Mouse (Mus musculus): ENCODE results near the gene Meis2. TPM values are rescaled to one million over a fixed set of nuclear protein-coding genes. Genes with fewer than 3 reads are reported as not detected.
A peak's percentile ranks its signal among the peaks of the same experiment; 100 is the strongest.

The Meis2 gene
- polyA plus RNA-seq (2014; fragmentation: Nextera tagmentation; extraction: Ambion mirVana): 111 and 117 TPM in 2 replicates

- peak; percentile 72 for ATAC-seq (ENCODE audit: insufficient read depth, low FRiP score, low TSS enrichment)
- no peaks in the 10 kb centered on the region; the same call in 1 of the 2 replicates for H3K4me1 ChIP-seq (ENCODE audit: control insufficient read depth, insufficient read depth, low read length)
- H3K27me3 ChIP-seq (ENCODE audit: control insufficient read depth, insufficient read depth, low read length): no peaks in the 10 kb centered on the region
- under 1% methylated on average over 29 of the region's 37 CpGs for WGBS
- H3K27ac ChIP-seq (ENCODE audit: low read depth, low read length): peak within 1 kb of the TSS; percentile 99
- H3K4me3 ChIP-seq (ENCODE audit: low read depth, low read length): peak within 1 kb of the TSS; percentile 87
- peak; percentile 91 for DNase-seq (ENCODE audit: low spot score)
- H3K9ac ChIP-seq (ENCODE audit: low read length): peak within 1 kb of the TSS; percentile 90
- no peaks in the 10 kb centered on the region for H3K36me3 ChIP-seq (ENCODE audit: control insufficient read depth, insufficient read depth, low read length)
- H3K9me3 ChIP-seq (ENCODE audit: control insufficient read depth, low read length): no peaks in the 10 kb centered on the region
- peak within 1 kb of the TSS; percentile 99 for H3K4me2 ChIP-seq (ENCODE audit: low read depth)
These were observed at the start of gene Meis2 for GRCm38 (mm10) chr2:116065570-116066005. Gene Meis2, minus strand, starts transcription at chr2:116065839.

- H3K27me3 ChIP-seq (ENCODE audit: control insufficient read depth, insufficient read depth, low read length): no peaks in the 10 kb centered on the region
- H3K9ac ChIP-seq (ENCODE audit: low read length): no peak overlapping the region
- no peak overlapping the region for H3K4me2 ChIP-seq (ENCODE audit: low read depth)
- ATAC-seq (ENCODE audit: insufficient read depth, low FRiP score, low TSS enrichment): no peak
- H3K9me3 ChIP-seq (ENCODE audit: control insufficient read depth, low read length): no peaks in the 10 kb centered on the region
- WGBS: 75% methylated on average over 4 of the region's 4 CpGs
- H3K4me1 ChIP-seq (ENCODE audit: control insufficient read depth, insufficient read depth, low read length): peaks cover 3% of the 10 kb centered on the region; the same call in 1 of the 2 replicates
- H3K27ac ChIP-seq (ENCODE audit: low read depth, low read length): no peak overlapping the region
- H3K36me3 ChIP-seq (ENCODE audit: control insufficient read depth, insufficient read depth, low read length): no peaks in the 10 kb centered on the region
- no peak for DNase-seq (ENCODE audit: low spot score)
- no peak overlapping the region for H3K4me3 ChIP-seq (ENCODE audit: low read depth, low read length)
These were observed 40.6 kb upstream of the Meis2 start for GRCm38 (mm10) chr2:116106194-116106593.

- Histone ChIP-seq H3K4me3 (ENCODE audit: low read depth, low read length) (no peak overlapping the region), H3K9ac (ENCODE audit: low read length) (no peak overlapping the region), H3K27me3 (ENCODE audit: control insufficient read depth, insufficient read depth, low read length) (no peaks in the 10 kb centered on the region), H3K36me3 (ENCODE audit: control insufficient read depth, insufficient read depth, low read length) (no peaks in the 10 kb centered on the region), H3K9me3 (ENCODE audit: control insufficient read depth, low read length) (no peaks in the 10 kb centered on the region), H3K4me2 (ENCODE audit: low read depth) (no peak overlapping the region), H3K27ac (ENCODE audit: low read depth, low read length) (no peak overlapping the region), H3K4me1 (ENCODE audit: control insufficient read depth, insufficient read depth, low read length) (peaks cover 3% of the 10 kb centered on the region; the same call in 1 of the 2 replicates)
- ATAC-seq (ENCODE audit: insufficient read depth, low FRiP score, low TSS enrichment) (no peak), DNase-seq (ENCODE audit: low spot score) (no peak)
- 75% methylated on average over 3 of the region's 3 CpGs for WGBS
These were observed 39.5 kb upstream of the Meis2 start for GRCm38 (mm10) chr2:116105179-116105578.

- H3K27ac ChIP-seq (ENCODE audit: low read depth, low read length): no peak overlapping the region
- 61% methylated on average over 5 of the region's 5 CpGs for WGBS
- no peak overlapping the region for H3K9ac ChIP-seq (ENCODE audit: low read length)
These were observed 37.9 kb upstream of the Meis2 start for GRCm38 (mm10) chr2:116103411-116103996.

GRCm38 (mm10) chr2:116101221-116101620 is 35.6 kb upstream of the Meis2 start:
- H3K27me3 ChIP-seq (ENCODE audit: control insufficient read depth, insufficient read depth, low read length): no peaks in the 10 kb centered on the region
- no peak overlapping the region for H3K4me3 ChIP-seq (ENCODE audit: low read depth, low read length)
- no peak overlapping the region for H3K27ac ChIP-seq (ENCODE audit: low read depth, low read length)
- ATAC-seq (ENCODE audit: insufficient read depth, low FRiP score, low TSS enrichment) (no peak), DNase-seq (ENCODE audit: low spot score) (peak; percentile 29)
- H3K36me3 ChIP-seq (ENCODE audit: control insufficient read depth, insufficient read depth, low read length): no peaks in the 10 kb centered on the region
- H3K4me1 ChIP-seq (ENCODE audit: control insufficient read depth, insufficient read depth, low read length): peaks cover 3% of the 10 kb centered on the region; the same call in 1 of the 2 replicates
- no peaks in the 10 kb centered on the region for H3K9me3 ChIP-seq (ENCODE audit: control insufficient read depth, low read length)
- H3K4me2 ChIP-seq (ENCODE audit: low read depth): no peak overlapping the region
- H3K9ac ChIP-seq (ENCODE audit: low read length): no peak overlapping the region

More at GRCm38 (mm10) chr2:116103411-116103996, 37.9 kb upstream of the Meis2 start:
- peak; percentile 48 for DNase-seq (ENCODE audit: low spot score)
- no peaks in the 10 kb centered on the region for H3K9me3 ChIP-seq (ENCODE audit: control insufficient read depth, low read length)
- H3K27me3 ChIP-seq (ENCODE audit: control insufficient read depth, insufficient read depth, low read length): no peaks in the 10 kb centered on the region
- H3K4me3 ChIP-seq (ENCODE audit: low read depth, low read length): no peak overlapping the region
- peaks cover 3% of the 10 kb centered on the region; the same call in 1 of the 2 replicates for H3K4me1 ChIP-seq (ENCODE audit: control insufficient read depth, insufficient read depth, low read length)
- H3K4me2 ChIP-seq (ENCODE audit: low read depth): no peak overlapping the region
- peak; percentile 64 for ATAC-seq (ENCODE audit: insufficient read depth, low FRiP score, low TSS enrichment)
- H3K36me3 ChIP-seq (ENCODE audit: control insufficient read depth, insufficient read depth, low read length): no peaks in the 10 kb centered on the region

- no peak overlapping the region for H3K4me2 ChIP-seq (ENCODE audit: low read depth)
- H3K4me3 ChIP-seq (ENCODE audit: low read depth, low read length): no peak overlapping the region
- H3K9ac ChIP-seq (ENCODE audit: low read length): no peak overlapping the region
- no peaks in the 10 kb centered on the region for H3K27me3 ChIP-seq (ENCODE audit: control insufficient read depth, insufficient read depth, low read length)
- H3K36me3 ChIP-seq (ENCODE audit: control insufficient read depth, insufficient read depth, low read length): no peaks in the 10 kb centered on the region
- 82% methylated on average over 2 of the region's 2 CpGs for WGBS
- H3K27ac ChIP-seq (ENCODE audit: low read depth, low read length): no peak overlapping the region
- DNase-seq (ENCODE audit: low spot score) (no peak), ATAC-seq (ENCODE audit: insufficient read depth, low FRiP score, low TSS enrichment) (no peak)
- H3K4me1 ChIP-seq (ENCODE audit: control insufficient read depth, insufficient read depth, low read length): no peaks in the 10 kb centered on the region
- no peaks in the 10 kb centered on the region for H3K9me3 ChIP-seq (ENCODE audit: control insufficient read depth, low read length)
These were observed 15.3 kb upstream of the Meis2 start for GRCm38 (mm10) chr2:116080961-116081360.

- no peaks in the 10 kb centered on the region for H3K9me3 ChIP-seq (ENCODE audit: control insufficient read depth, low read length)
- WGBS: 88% methylated on average over 2 of the region's 2 CpGs
- no peak overlapping the region for H3K27ac ChIP-seq (ENCODE audit: low read depth, low read length)
- H3K27me3 ChIP-seq (ENCODE audit: control insufficient read depth, insufficient read depth, low read length): no peaks in the 10 kb centered on the region
- H3K4me1 ChIP-seq (ENCODE audit: control insufficient read depth, insufficient read depth, low read length): peaks cover 7% of the 10 kb centered on the region
- no peaks in the 10 kb centered on the region for H3K36me3 ChIP-seq (ENCODE audit: control insufficient read depth, insufficient read depth, low read length)
- no peak overlapping the region for H3K9ac ChIP-seq (ENCODE audit: low read length)
- no peak overlapping the region for H3K4me2 ChIP-seq (ENCODE audit: low read depth)
- ATAC-seq (ENCODE audit: insufficient read depth, low FRiP score, low TSS enrichment) (no peak), DNase-seq (ENCODE audit: low spot score) (no peak)
- H3K4me3 ChIP-seq (ENCODE audit: low read depth, low read length): no peak overlapping the region
These were observed 13.2 kb upstream of the Meis2 start for GRCm38 (mm10) chr2:116078841-116079240.

GRCm38 (mm10) chr2:116077716-116078115 is 12.1 kb upstream of the Meis2 start:
- no peaks in the 10 kb centered on the region for H3K9me3 ChIP-seq (ENCODE audit: control insufficient read depth, low read length)
- H3K4me3 ChIP-seq (ENCODE audit: low read depth, low read length): no peak overlapping the region
- no peak for DNase-seq (ENCODE audit: low spot score)
- peaks cover 10% of the 10 kb centered on the region for H3K4me1 ChIP-seq (ENCODE audit: control insufficient read depth, insufficient read depth, low read length)
- ATAC-seq (ENCODE audit: insufficient read depth, low FRiP score, low TSS enrichment): no peak
- H3K4me2 ChIP-seq (ENCODE audit: low read depth): no peak overlapping the region
- 43% methylated on average over 3 of the region's 3 CpGs for WGBS
- H3K27me3 ChIP-seq (ENCODE audit: control insufficient read depth, insufficient read depth, low read length): no peaks in the 10 kb centered on the region
- no peak overlapping the region for H3K9ac ChIP-seq (ENCODE audit: low read length)
- no peaks in the 10 kb centered on the region for H3K36me3 ChIP-seq (ENCODE audit: control insufficient read depth, insufficient read depth, low read length)
- H3K27ac ChIP-seq (ENCODE audit: low read depth, low read length): no peak overlapping the region

- Histone ChIP-seq H3K4me2 (ENCODE audit: low read depth) (no peak overlapping the region), H3K9me3 (ENCODE audit: control insufficient read depth, low read length) (no peaks in the 10 kb centered on the region), H3K27ac (ENCODE audit: low read depth, low read length) (no peak overlapping the region), H3K36me3 (ENCODE audit: control insufficient read depth, insufficient read depth, low read length) (no peaks in the 10 kb centered on the region), H3K9ac (ENCODE audit: low read length) (no peak overlapping the region), H3K4me3 (ENCODE audit: low read depth, low read length) (no peak overlapping the region), H3K27me3 (ENCODE audit: control insufficient read depth, insufficient read depth, low read length) (no peaks in the 10 kb centered on the region), H3K4me1 (ENCODE audit: control insufficient read depth, insufficient read depth, low read length) (peaks cover 15% of the 10 kb centered on the region)
- ATAC-seq (ENCODE audit: insufficient read depth, low FRiP score, low TSS enrichment) (no peak), DNase-seq (ENCODE audit: low spot score) (no peak)
These were observed 11.3 kb upstream of the Meis2 start for GRCm38 (mm10) chr2:116076752-116077480.
